Mouse (Mus musculus) B cell, adult 67 days (primary cell): ENCODE results near the gene Slc16a7. TPM values are rescaled to one million over a fixed set of nuclear protein-coding genes. Genes with fewer than 3 reads are reported as not detected.

Source experiments
- total RNA-seq, 2 experiments: library from RNA; stranded (reverse); gene quantifications; 4 replicates each; pipeline ENCODE4 v1.2.4; 2023

The Slc16a7 gene
- 10 to 100 TPM; 20.0 to 25.9 TPM for total RNA-seq

GRCm38 (mm10) chr10:125388876-125389786 is at the start of gene Slc16a7:
Gene Slc16a7 (minus strand): TSS chr10:125389465.

